Mouse (Mus musculus) small intestine, adult 2 months (tissue): ENCODE measurements around the gene Cgas.

ENCODE experiments used
- CTCF ChIP-seq: fragments of 200-500 bp; IDR thresholded peaks from 2 replicates; pipeline ENCODE4 v1.5.1; 2012; ENCODE audit warnings: low read depth, mild to moderate bottlenecking, control low read depth, inconsistent platforms, low read length, moderate library complexity, mixed read lengths; ENCODE audit not compliant: insufficient replicate concordance, insufficient read length; ENCODE audit errors: extremely low read depth
- POLR2A ChIP-seq: fragments of 200-500 bp; IDR thresholded peaks from 2 replicates; pipeline ENCODE4 v1.6.1; 2012; ENCODE audit warnings: low read depth, mild to moderate bottlenecking, control low read depth, inconsistent platforms, low read length, moderate library complexity

DNA sequence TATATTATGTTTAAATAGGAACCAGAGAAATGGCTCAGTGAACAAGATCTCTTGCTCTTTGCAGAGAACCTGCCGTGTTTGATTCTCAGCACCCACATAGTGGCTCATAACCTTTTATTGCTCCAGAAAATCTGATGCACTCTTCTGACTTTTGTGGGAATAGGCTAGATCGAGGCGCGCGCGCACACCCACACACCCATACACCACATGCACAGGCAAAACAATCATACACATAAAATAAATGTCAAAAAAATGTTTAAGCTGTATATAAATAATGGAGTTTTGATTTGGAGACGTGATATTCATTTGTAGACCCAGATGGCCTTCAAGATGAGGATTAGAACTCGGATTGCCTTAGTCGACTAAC, 4.6 kb upstream of the Cgas start:
- TF ChIP-seq CTCF, result no peak
- no peak for TF ChIP-seq POLR2A
